Mouse (Mus musculus): ENCODE measurements around the gene Mrpl45. TPM values are rescaled to one million over a fixed set of nuclear protein-coding genes. Genes with fewer than 3 reads are reported as not detected.

Gene Mrpl45
- polyA plus RNA-seq, 1 experiment = 33.0 TPM

GRCm38 (mm10) chr11:97328148-97328547 is 12.6 kb downstream of the Mrpl45 start:
- Histone ChIP-seq H3K27ac (ENCODE audit: insufficient read depth, low read depth, low read length) (no peak overlapping the region), H3K4me1 (ENCODE audit: control insufficient read depth, insufficient read depth, low read length) (no peaks in the 10 kb centered on the region), H3K4me3 (ENCODE audit: insufficient read depth, low read length) (no peak overlapping the region)
- TF ChIP-seq POLR2A (IDR thresholded peaks at IDR 0.05; ENCODE audit: borderline replicate concordance, low read depth, low read length) (no peak), CTCF (IDR thresholded peaks at IDR 0.05; ENCODE audit: low read depth, low read length) (peak; percentile 50)

DNA sequence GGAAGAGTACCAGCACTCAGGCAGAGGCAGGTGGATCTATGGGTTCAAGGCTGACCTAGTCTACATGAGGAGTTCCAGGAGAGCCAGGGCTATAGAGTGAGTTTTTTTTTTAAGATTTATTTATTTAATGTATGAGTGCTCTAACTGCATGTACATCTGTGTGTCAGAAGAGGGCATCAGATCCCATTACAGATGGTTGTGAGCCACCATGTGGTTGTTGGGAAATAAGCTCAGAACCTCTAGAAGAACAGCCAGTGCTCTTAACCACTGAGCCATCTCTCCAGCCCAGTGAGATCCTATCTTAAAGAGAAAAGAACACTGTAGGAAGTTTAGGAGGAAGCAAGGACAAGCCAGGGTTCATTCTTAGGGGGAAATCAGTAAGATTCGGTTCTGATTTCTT is 14.8 kb downstream of the Mrpl45 start:
- Histone ChIP-seq H3K27ac (ENCODE audit: insufficient read depth, low read depth, low read length) (no peak overlapping the region), H3K4me3 (ENCODE audit: insufficient read depth, low read length) (no peak overlapping the region), H3K4me1 (ENCODE audit: control insufficient read depth, insufficient read depth, low read length) (no peaks in the 10 kb centered on the region)
- TF ChIP-seq POLR2A (IDR thresholded peaks at IDR 0.05; ENCODE audit: borderline replicate concordance, low read depth, low read length) (no peak), CTCF (IDR thresholded peaks at IDR 0.05; ENCODE audit: low read depth, low read length) (no peak)

GRCm38 (mm10) chr11:97331231-97332190 is 16.0 kb downstream of the Mrpl45 start:
- H3K4me3 ChIP-seq (ENCODE audit: insufficient read depth, low read length) = no peak overlapping the region
- no peak for TF ChIP-seq CTCF (IDR thresholded peaks at IDR 0.05; ENCODE audit: low read depth, low read length)
- TF ChIP-seq POLR2A (IDR thresholded peaks at IDR 0.05; ENCODE audit: borderline replicate concordance, low read depth, low read length) = no peak
- H3K4me1 ChIP-seq (ENCODE audit: control insufficient read depth, insufficient read depth, low read length) = peaks cover 7% of the 10 kb centered on the region
- no peak overlapping the region for H3K27ac ChIP-seq (ENCODE audit: insufficient read depth, low read depth, low read length)

GRCm38 (mm10) chr11:97333044-97333443 is 17.5 kb downstream of the Mrpl45 start:
- Histone ChIP-seq H3K4me3 (ENCODE audit: insufficient read depth, low read length) (no peak overlapping the region), H3K27ac (ENCODE audit: insufficient read depth, low read depth, low read length) (no peak overlapping the region), H3K4me1 (ENCODE audit: control insufficient read depth, insufficient read depth, low read length) (peaks cover 8% of the 10 kb centered on the region)
- no peak for TF ChIP-seq CTCF (IDR thresholded peaks at IDR 0.05; ENCODE audit: low read depth, low read length)
- TF ChIP-seq POLR2A (IDR thresholded peaks at IDR 0.05; ENCODE audit: borderline replicate concordance, low read depth, low read length) = no peak

- no peak overlapping the region for H3K4me3 ChIP-seq (ENCODE audit: insufficient read depth, low read length)
- H3K4me1 ChIP-seq (ENCODE audit: control insufficient read depth, insufficient read depth, low read length) = peaks cover 8% of the 10 kb centered on the region
- TF ChIP-seq CTCF (IDR thresholded peaks at IDR 0.05; ENCODE audit: low read depth, low read length) (no peak), POLR2A (IDR thresholded peaks at IDR 0.05; ENCODE audit: borderline replicate concordance, low read depth, low read length) (no peak)
- no peak overlapping the region for H3K27ac ChIP-seq (ENCODE audit: insufficient read depth, low read depth, low read length)
Observed at GRCm38 (mm10) chr11:97333896-97334295, 18.4 kb downstream of the Mrpl45 start.

DNA sequence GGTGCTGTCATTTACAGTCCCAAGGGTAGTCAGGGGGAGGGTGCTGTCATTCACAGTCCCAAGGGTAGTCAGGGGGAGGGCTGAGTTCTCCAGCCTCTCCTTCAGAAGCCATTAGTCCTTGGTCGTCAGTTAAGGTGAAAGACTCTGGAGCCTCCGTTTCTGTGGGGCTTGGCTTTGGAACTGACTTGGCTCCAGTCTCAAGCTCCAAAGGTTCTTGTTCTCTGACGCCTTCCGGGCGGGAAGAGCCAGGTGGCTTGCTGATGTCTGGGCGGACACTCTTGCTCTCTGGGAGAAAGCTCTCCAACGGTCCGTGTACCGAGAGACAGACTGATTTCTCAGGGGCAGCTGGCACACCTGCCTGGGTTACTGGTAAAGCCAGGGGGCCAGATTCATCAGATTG is 18.9 kb downstream of the Mrpl45 start:
- no peak overlapping the region for H3K4me3 ChIP-seq (ENCODE audit: insufficient read depth, low read length)
- H3K4me1 ChIP-seq (ENCODE audit: control insufficient read depth, insufficient read depth, low read length) = peaks cover 8% of the 10 kb centered on the region
- no peak overlapping the region for H3K27ac ChIP-seq (ENCODE audit: insufficient read depth, low read depth, low read length)
- TF ChIP-seq CTCF (IDR thresholded peaks at IDR 0.05; ENCODE audit: low read depth, low read length) (no peak), POLR2A (IDR thresholded peaks at IDR 0.05; ENCODE audit: borderline replicate concordance, low read depth, low read length) (no peak)

DNA sequence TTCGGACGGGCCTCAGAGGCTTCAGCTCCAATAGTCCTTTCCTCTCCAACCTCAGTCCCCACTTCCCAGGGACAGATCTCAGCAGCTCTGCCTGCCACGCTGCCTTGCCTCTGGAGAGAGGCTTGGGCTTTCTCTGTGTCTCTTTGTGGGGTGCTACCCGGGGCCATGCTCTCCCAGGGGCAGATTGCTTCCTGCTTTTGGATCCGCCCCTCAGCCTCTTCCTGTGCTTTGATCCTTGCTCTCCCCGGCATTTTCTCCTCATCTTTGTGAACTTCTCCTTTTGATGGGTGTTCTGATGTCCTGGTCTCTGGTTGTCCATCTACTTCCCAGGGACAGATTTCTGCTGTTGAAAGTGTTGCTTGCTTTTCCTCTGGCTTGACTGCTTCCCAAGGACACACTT is 20.7 kb downstream of the Mrpl45 start:
- no peak overlapping the region for H3K27ac ChIP-seq (ENCODE audit: insufficient read depth, low read depth, low read length)
- TF ChIP-seq CTCF (IDR thresholded peaks at IDR 0.05; ENCODE audit: low read depth, low read length) (no peak), POLR2A (IDR thresholded peaks at IDR 0.05; ENCODE audit: borderline replicate concordance, low read depth, low read length) (no peak)
- no peak overlapping the region for H3K4me3 ChIP-seq (ENCODE audit: insufficient read depth, low read length)
- H3K4me1 ChIP-seq (ENCODE audit: control insufficient read depth, insufficient read depth, low read length) = peaks cover 8% of the 10 kb centered on the region

GRCm38 (mm10) chr11:97336751-97337345 is 21.3 kb downstream of the Mrpl45 start:
- Histone ChIP-seq H3K4me3 (ENCODE audit: insufficient read depth, low read length) (no peak overlapping the region), H3K4me1 (ENCODE audit: control insufficient read depth, insufficient read depth, low read length) (peaks cover 8% of the 10 kb centered on the region), H3K27ac (ENCODE audit: insufficient read depth, low read depth, low read length) (no peak overlapping the region)
- TF ChIP-seq POLR2A (IDR thresholded peaks at IDR 0.05; ENCODE audit: borderline replicate concordance, low read depth, low read length) (no peak), CTCF (IDR thresholded peaks at IDR 0.05; ENCODE audit: low read depth, low read length) (no peak)

DNA sequence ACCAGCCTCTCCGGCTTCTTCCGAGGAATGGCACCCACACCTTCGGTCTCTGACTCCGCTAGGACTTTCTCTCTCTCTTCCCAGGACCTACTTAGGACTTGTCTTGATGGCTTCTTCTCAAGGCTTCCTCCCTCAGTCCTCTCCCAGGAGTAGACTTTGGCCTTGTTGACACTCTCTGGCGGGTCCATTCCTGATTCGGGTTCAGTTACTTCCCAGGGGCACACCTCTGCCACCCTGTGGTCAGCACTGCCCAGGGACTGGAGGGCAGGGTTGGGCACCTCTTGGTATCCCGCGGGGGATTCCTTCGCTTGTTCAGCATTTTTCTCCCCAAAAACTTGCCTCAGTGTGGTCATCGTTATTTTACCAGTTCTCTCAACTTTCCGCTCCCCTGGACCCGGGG is 21.8 kb downstream of the Mrpl45 start:
- Histone ChIP-seq H3K4me1 (ENCODE audit: control insufficient read depth, insufficient read depth, low read length) (peaks cover 8% of the 10 kb centered on the region), H3K27ac (ENCODE audit: insufficient read depth, low read depth, low read length) (no peak overlapping the region), H3K4me3 (ENCODE audit: insufficient read depth, low read length) (no peak overlapping the region)
- TF ChIP-seq POLR2A (IDR thresholded peaks at IDR 0.05; ENCODE audit: borderline replicate concordance, low read depth, low read length) (no peak), CTCF (IDR thresholded peaks at IDR 0.05; ENCODE audit: low read depth, low read length) (no peak)
